9 mouse cellular contexts compared by ENCODE assay signal in the genomic region with DNA sequence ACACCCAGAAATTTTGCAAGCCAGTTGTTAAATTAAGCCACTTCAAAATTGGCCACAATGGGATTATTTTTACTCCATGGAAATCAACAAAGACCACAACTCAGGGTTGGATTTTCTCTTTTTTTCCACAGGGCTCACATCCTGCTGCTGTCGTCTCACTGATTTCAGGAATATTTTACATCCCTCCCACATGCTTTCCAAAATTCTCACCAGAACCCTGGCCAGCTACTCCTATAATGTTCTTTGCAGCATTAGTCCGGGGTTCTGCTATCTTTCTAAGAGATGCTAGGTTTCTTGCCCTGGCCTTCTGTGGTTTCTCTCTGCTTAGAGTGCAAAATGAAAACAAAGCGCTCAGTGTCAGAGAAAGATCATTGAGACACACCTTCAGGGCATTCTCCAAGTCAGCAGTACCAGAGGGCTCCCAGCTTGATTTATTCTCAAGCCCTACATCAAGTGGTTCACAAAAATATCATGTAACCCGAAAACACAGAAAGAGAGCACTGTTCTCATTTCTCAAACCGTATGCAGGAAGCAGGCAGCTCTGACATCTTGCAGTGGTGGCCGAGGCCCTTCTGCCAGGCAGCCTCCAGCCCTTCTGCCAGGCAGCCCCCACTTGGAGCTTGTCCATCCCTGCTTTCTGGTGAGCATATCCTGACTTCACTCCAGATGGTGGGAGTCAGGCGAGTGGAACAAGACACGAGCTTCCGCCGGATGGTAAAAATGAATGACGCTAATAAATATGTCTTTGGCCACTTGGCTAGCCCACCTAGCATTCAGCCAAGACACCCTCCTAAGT.
DNase-seq lines count a peak whose midpoint lies in the region; ATAC-seq lines count a peak whose summit lies in the region.
"Had no signal": no experiment of that assay in that cellular context is flagged by ENCODE, and none has a peak within 500 bp of the region (broad histone marks: within the 10 kb centered on the region; RNA-seq: fewer than 3 reads in every experiment).

No protein-coding gene starts in this region.

- no peak overlapping the region for H3K27ac ChIP-seq in intestine, embryonic 14.5 days (ENCODE audit: low read depth)
- no peak overlapping the region for H3K27ac ChIP-seq in intestine, embryonic 16.5 days (ENCODE audit: low read length)
- 0 out of 2 replicates have a peak overlapping the region, but pooled peaks have one; percentile 24 for H3K27ac ChIP-seq in hindbrain, embryonic 11.5 days (ENCODE audit: low read depth, low read length)
- peak overlapping the region; percentile 62 for H3K27ac ChIP-seq in limb, embryonic 10.5 days
- peak overlapping the region; percentile 13; the same call in 1 of the 2 replicates for H3K27ac ChIP-seq in stomach, embryonic 16.5 days (ENCODE audit: low read length)

- 43% methylated on average over 11 of the region's 11 CpGs for WGBS in intestine, embryonic 14.5 days
- 49% methylated on average over 11 of the region's 11 CpGs for WGBS in intestine, embryonic 16.5 days
- WGBS in hindbrain, embryonic 11.5 days: 71% methylated on average over 11 of the region's 11 CpGs
- 39% methylated on average over 11 of the region's 11 CpGs for WGBS in limb, embryonic 10.5 days
- WGBS in stomach, embryonic 16.5 days: 47% methylated on average over 11 of the region's 11 CpGs

- peak; percentile 55 for DNase-seq in intestine, embryonic 14.5 days (ENCODE audit: low spot score)
- DNase-seq in cerebellum, postnatal 10 days: peak; percentile 97
- no peak for DNase-seq in hindbrain, embryonic 11.5 days (ENCODE audit: low spot score)
- DNase-seq in limb, embryonic 10.5 days (ENCODE audit: low spot score): peak; percentile 37
- no peak for DNase-seq in spleen, adult 18-20 months
- no peak for DNase-seq in heart, adult 8-10 months (ENCODE audit: low spot score)

- H3K36me3 ChIP-seq in intestine, embryonic 14.5 days (ENCODE audit: control insufficient read depth, insufficient read depth, low read length): no peaks in the 10 kb centered on the region
- H3K36me3 ChIP-seq in intestine, embryonic 16.5 days (ENCODE audit: control insufficient read depth, insufficient read depth, low read length): no peaks in the 10 kb centered on the region
- H3K36me3 ChIP-seq in hindbrain, embryonic 11.5 days (ENCODE audit: control insufficient read depth, insufficient read depth, low read length): no peaks in the 10 kb centered on the region
- H3K36me3 ChIP-seq in limb, embryonic 10.5 days: no peaks in the 10 kb centered on the region
- H3K36me3 ChIP-seq in stomach, embryonic 16.5 days (ENCODE audit: control insufficient read depth, insufficient read depth, low read length): no peaks in the 10 kb centered on the region
- H3K36me3 ChIP-seq: G1E had no signal

- no peaks in the 10 kb centered on the region for H3K27me3 ChIP-seq in intestine, embryonic 14.5 days (replicated peaks; ENCODE audit: control insufficient read depth, insufficient read depth, low read length)
- H3K27me3 ChIP-seq in intestine, embryonic 16.5 days (replicated peaks; ENCODE audit: control insufficient read depth, insufficient read depth, low read length): no peaks in the 10 kb centered on the region
- no peaks in the 10 kb centered on the region for H3K27me3 ChIP-seq in hindbrain, embryonic 11.5 days (ENCODE audit: control insufficient read depth, insufficient read depth, low read length)
- no peaks in the 10 kb centered on the region for H3K27me3 ChIP-seq in limb, embryonic 10.5 days (ENCODE audit: low read depth, poor library complexity, severe bottlenecking)
- H3K27me3 ChIP-seq in stomach, embryonic 16.5 days (ENCODE audit: control insufficient read depth, insufficient read depth, low read length): no peaks in the 10 kb centered on the region

- no peak for ATAC-seq in intestine, embryonic 14.5 days (replicated peaks; ENCODE audit: low FRiP score, low TSS enrichment, low read depth)
- ATAC-seq in intestine, embryonic 16.5 days: no peak
- no peak for ATAC-seq in hindbrain, embryonic 11.5 days (ENCODE audit: low FRiP score)
- ATAC-seq in stomach, embryonic 16.5 days (ENCODE audit: insufficient read depth, low FRiP score): no peak

- no peak overlapping the region for H3K4me2 ChIP-seq in intestine, embryonic 14.5 days (ENCODE audit: low read length)
- H3K4me2 ChIP-seq in intestine, embryonic 16.5 days (ENCODE audit: low read depth, low read length): no peak overlapping the region
- H3K4me2 ChIP-seq in hindbrain, embryonic 11.5 days (replicated peaks; ENCODE audit: low read depth, low read length): no peak overlapping the region
- no peak overlapping the region for H3K4me2 ChIP-seq in stomach, embryonic 16.5 days (ENCODE audit: low read depth, low read length)

- 0 out of 2 replicates have a peak, but pooled peaks cover 3% of the 10 kb centered on the region for H3K4me1 ChIP-seq in intestine, embryonic 14.5 days (replicated peaks; ENCODE audit: control insufficient read depth, insufficient read depth, low read length)
- H3K4me1 ChIP-seq in intestine, embryonic 16.5 days (ENCODE audit: control insufficient read depth, insufficient read depth, low read length): peaks cover 11% of the 10 kb centered on the region
- peaks cover 3% of the 10 kb centered on the region; the same call in 1 of the 2 replicates for H3K4me1 ChIP-seq in hindbrain, embryonic 11.5 days (replicated peaks; ENCODE audit: control insufficient read depth, insufficient read depth, low read length)
- peaks cover 40% of the 10 kb centered on the region for H3K4me1 ChIP-seq in limb, embryonic 10.5 days
- peaks cover 6% of the 10 kb centered on the region; the same call in 1 of the 2 replicates for H3K4me1 ChIP-seq in stomach, embryonic 16.5 days (ENCODE audit: control insufficient read depth, insufficient read depth, low read length)

- no peak overlapping the region for H3K4me3 ChIP-seq in intestine, embryonic 14.5 days (ENCODE audit: low read depth, low read length)
- H3K4me3 ChIP-seq in intestine, embryonic 16.5 days (ENCODE audit: low read length): no peak overlapping the region
- no peak overlapping the region for H3K4me3 ChIP-seq in hindbrain, embryonic 11.5 days (ENCODE audit: low read depth, low read length)
- no peak overlapping the region for H3K4me3 ChIP-seq in limb, embryonic 10.5 days
- no peak overlapping the region for H3K4me3 ChIP-seq in stomach, embryonic 16.5 days (replicated peaks; ENCODE audit: low read length)

- H3K9ac ChIP-seq in intestine, embryonic 14.5 days (ENCODE audit: low read length): no peak overlapping the region
- no peak overlapping the region for H3K9ac ChIP-seq in intestine, embryonic 16.5 days (ENCODE audit: low read depth, low read length)
- no peak overlapping the region for H3K9ac ChIP-seq in hindbrain, embryonic 11.5 days (ENCODE audit: low read depth, low read length)
- no peak overlapping the region for H3K9ac ChIP-seq in stomach, embryonic 16.5 days (ENCODE audit: low read length)

- H3K9me3 ChIP-seq in intestine, embryonic 14.5 days (ENCODE audit: control insufficient read depth, low read length): no peaks in the 10 kb centered on the region
- no peaks in the 10 kb centered on the region for H3K9me3 ChIP-seq in intestine, embryonic 16.5 days (ENCODE audit: control insufficient read depth, low read length)
- no peaks in the 10 kb centered on the region for H3K9me3 ChIP-seq in hindbrain, embryonic 11.5 days (ENCODE audit: control insufficient read depth, low read length)
- no peaks in the 10 kb centered on the region for H3K9me3 ChIP-seq in limb, embryonic 10.5 days (replicated peaks)
- no peaks in the 10 kb centered on the region for H3K9me3 ChIP-seq in stomach, embryonic 16.5 days (replicated peaks; ENCODE audit: control insufficient read depth, low read length)
- H3K9me3 ChIP-seq: G1E had no signal

Comparison
In these comparisons a context has a peak if more than half of its experiments do, and no peak if none do; other contexts are left out.
1. DNase-seq: peak in intestine, embryonic 14.5 days (single experiment), cerebellum, postnatal 10 days (2 of 2) and limb, embryonic 10.5 days (single experiment); none in hindbrain, embryonic 11.5 days (single experiment), spleen, adult 18-20 months (0 of 2) and heart, adult 8-10 months (single experiment).
2. H3K27ac ChIP-seq: peak in hindbrain, embryonic 11.5 days (single experiment), limb, embryonic 10.5 days (single experiment) and stomach, embryonic 16.5 days (single experiment); none in intestine, embryonic 14.5 days (single experiment) and intestine, embryonic 16.5 days (single experiment).